Mouse (Mus musculus): ENCODE data around the gene Acadm. TPM values are rescaled to one million over a fixed set of nuclear protein-coding genes. Genes with fewer than 3 reads are reported as not detected.
A peak's percentile ranks its signal among the peaks of the same experiment; 100 is the strongest.

The Acadm gene
- polyA plus RNA-seq, 1 experiment from 2014 or later = 106 TPM

DNA sequence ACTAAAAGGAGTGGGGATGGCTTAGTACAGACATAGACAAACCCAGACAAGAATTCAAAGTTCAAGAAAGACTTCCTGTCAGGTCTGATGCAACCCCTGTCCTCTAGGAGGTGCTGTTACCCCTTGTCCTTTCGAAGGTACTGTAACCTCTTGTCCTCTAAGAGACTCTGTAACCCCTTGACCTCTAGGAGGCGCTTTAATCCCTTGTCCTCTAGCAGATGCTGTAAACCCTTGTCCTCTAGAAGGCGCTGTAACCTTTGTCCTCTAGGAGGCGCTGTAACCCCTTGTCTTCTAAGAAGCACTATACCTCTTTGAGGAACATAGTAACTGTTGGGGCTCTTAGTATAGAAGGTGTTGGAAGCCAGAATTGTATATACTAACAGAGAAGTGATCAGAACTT, 24.1 kb upstream of the Acadm start:
- WGBS = 50% methylated on average over 4 of the region's 4 CpGs
- Histone ChIP-seq H3K4me1 (ENCODE audit: control insufficient read depth, insufficient read depth, low read length) (peaks cover under 1% of the 10 kb centered on the region; the same call in 1 of the 2 replicates), H3K27me3 (ENCODE audit: control insufficient read depth, insufficient read depth, low read length) (peaks cover 5% of the 10 kb centered on the region; the same call in 1 of the 2 replicates), H3K36me3 (ENCODE audit: control insufficient read depth, insufficient read depth, low read length) (no peaks in the 10 kb centered on the region), H3K9ac (ENCODE audit: low read length) (no peak overlapping the region), H3K27ac (ENCODE audit: low read length) (no peak overlapping the region), H3K9me3 (replicated peaks; ENCODE audit: control insufficient read depth, low read length) (no peaks in the 10 kb centered on the region), H3K4me2 (ENCODE audit: low read depth, low read length) (no peak overlapping the region), H3K4me3 (replicated peaks; ENCODE audit: low read length) (no peak overlapping the region)
- ATAC-seq (ENCODE audit: insufficient read depth, low FRiP score) = no peak

DNA sequence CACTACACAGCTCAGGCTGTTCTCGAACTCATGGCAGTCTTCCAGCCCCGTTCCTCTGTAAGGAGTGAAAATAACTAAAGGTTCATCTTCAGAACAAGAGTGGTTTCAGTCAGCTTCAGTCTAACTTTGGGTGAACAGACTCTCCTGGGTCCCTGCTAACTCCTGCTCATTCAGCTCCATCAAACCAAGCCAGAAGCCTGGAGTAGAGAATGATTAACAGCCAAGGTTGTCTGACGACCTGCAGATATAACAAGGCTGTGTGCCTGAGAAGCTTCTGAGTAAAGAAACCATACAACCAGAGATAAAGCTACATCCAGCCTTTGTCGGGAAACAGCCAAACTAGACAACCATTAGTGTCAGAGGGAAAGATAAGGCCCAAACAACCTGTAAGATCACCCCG, 23.0 kb upstream of the Acadm start:
- Histone ChIP-seq H3K27me3 (ENCODE audit: control insufficient read depth, insufficient read depth, low read length) (no peaks in the 10 kb centered on the region), H3K27ac (ENCODE audit: low read length) (no peak overlapping the region), H3K4me1 (ENCODE audit: control insufficient read depth, insufficient read depth, low read length) (no peaks in the 10 kb centered on the region), H3K36me3 (ENCODE audit: control insufficient read depth, insufficient read depth, low read length) (no peaks in the 10 kb centered on the region), H3K4me3 (replicated peaks; ENCODE audit: low read length) (no peak overlapping the region), H3K9ac (ENCODE audit: low read length) (no peak overlapping the region), H3K9me3 (replicated peaks; ENCODE audit: control insufficient read depth, low read length) (no peaks in the 10 kb centered on the region), H3K4me2 (ENCODE audit: low read depth, low read length) (no peak overlapping the region)
- ATAC-seq (ENCODE audit: insufficient read depth, low FRiP score) = no peak
- 52% methylated on average over 5 of the region's 5 CpGs for WGBS

DNA sequence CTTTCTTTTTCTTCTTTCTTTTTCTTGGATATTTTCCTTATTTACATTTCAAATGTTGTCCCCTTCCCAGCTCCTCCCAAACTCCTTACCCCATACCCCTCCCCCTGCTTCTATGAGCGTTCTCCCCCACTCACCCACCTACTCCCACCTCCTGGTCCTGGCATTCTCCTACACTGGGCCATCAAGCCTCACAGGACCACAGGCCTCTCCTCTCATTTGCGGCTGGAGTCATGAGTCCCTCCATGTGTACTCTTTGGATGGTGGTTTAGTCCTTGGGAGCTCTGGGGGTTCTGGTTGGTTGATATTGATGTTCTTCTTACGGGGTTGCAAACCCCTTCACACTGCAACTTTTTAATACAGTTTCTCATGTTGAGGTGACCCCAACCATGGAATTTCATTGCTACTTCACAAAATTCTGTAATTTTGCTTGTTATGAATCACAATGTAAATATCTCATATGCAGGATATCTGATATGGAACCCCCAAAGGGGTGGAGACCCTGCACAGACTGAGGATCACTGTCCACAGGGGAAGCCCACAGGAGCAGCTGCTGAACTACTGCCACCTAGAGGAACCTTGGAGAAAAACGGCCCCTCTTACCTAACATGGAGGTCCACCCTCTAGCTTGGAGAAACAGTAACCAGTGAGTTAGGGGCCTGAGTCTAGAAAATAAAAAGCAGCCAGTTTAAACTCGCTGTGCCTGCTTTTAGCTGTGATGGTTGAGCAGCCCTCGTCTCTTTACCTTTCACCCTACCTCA, 17.4 kb upstream of the Acadm start:
- H3K36me3 ChIP-seq (ENCODE audit: control insufficient read depth, insufficient read depth, low read length) = no peaks in the 10 kb centered on the region
- no peaks in the 10 kb centered on the region for H3K9me3 ChIP-seq (replicated peaks; ENCODE audit: control insufficient read depth, low read length)
- H3K27me3 ChIP-seq (ENCODE audit: control insufficient read depth, insufficient read depth, low read length) = no peaks in the 10 kb centered on the region
- H3K4me1 ChIP-seq (ENCODE audit: control insufficient read depth, insufficient read depth, low read length) = no peaks in the 10 kb centered on the region
- H3K9ac ChIP-seq (ENCODE audit: low read length) = no peak overlapping the region
- H3K27ac ChIP-seq (ENCODE audit: low read length) = no peak overlapping the region
- no peak overlapping the region for H3K4me3 ChIP-seq (replicated peaks; ENCODE audit: low read length)
- no peak overlapping the region for H3K4me2 ChIP-seq (ENCODE audit: low read depth, low read length)
- 70% methylated on average over 6 of the region's 6 CpGs for WGBS
- ATAC-seq (ENCODE audit: insufficient read depth, low FRiP score) = no peak

DNA sequence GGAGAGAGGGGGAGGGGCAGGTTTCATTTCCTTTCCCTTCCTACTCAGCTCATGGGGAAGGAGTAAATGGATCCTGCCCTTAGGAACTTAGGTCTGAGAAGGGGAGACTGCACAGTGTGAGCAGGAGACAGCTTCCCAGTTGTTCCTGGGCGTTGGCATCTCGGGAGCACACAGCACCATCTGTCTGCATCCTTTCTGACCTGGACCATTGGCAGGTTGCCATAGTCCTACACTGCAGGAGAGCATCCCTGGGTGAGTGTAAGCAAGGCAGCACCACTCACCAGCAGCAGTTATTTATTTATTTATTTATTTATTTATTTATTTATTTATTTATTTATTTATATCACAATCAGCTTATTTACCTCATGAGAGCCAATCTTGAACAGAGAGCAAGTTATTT, 16.5 kb upstream of the Acadm start:
- Histone ChIP-seq H3K4me3 (replicated peaks; ENCODE audit: low read length) (no peak overlapping the region), H3K27ac (ENCODE audit: low read length) (no peak overlapping the region), H3K9ac (ENCODE audit: low read length) (no peak overlapping the region), H3K36me3 (ENCODE audit: control insufficient read depth, insufficient read depth, low read length) (no peaks in the 10 kb centered on the region), H3K4me2 (ENCODE audit: low read depth, low read length) (no peak overlapping the region), H3K27me3 (ENCODE audit: control insufficient read depth, insufficient read depth, low read length) (no peaks in the 10 kb centered on the region), H3K9me3 (replicated peaks; ENCODE audit: control insufficient read depth, low read length) (no peaks in the 10 kb centered on the region), H3K4me1 (ENCODE audit: control insufficient read depth, insufficient read depth, low read length) (no peaks in the 10 kb centered on the region)
- peak; percentile 52; the same call in 1 of the 2 replicates for ATAC-seq (ENCODE audit: insufficient read depth, low FRiP score)
- WGBS = 59% methylated on average over 2 of the region's 2 CpGs

DNA sequence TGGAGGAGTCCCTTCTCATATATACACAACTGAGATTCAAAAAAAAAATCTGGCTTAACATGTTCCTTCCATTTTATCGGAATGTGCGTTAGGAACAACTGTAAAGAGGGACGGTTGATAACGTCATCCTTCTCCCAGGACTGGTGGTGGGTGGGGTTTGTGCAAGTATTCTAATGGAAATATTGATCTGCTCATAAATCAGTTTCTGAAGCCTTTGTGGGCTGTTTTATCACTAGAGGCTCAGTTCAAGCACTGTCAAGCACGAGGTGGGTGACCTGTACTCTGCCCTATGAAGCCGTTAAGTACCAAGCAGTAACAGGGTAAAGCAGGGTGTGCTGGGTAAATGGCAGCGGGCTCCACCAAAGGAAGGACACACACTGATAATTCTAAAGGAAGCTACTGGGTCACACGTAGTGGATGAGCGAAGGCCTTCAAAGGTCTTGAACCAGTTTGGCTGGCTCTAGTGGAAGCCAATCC, 15.3 kb upstream of the Acadm start:
- no peaks in the 10 kb centered on the region for H3K27me3 ChIP-seq (ENCODE audit: control insufficient read depth, insufficient read depth, low read length)
- H3K27ac ChIP-seq (ENCODE audit: low read length) = no peak overlapping the region
- H3K9ac ChIP-seq (ENCODE audit: low read length) = no peak overlapping the region
- no peak overlapping the region for H3K4me2 ChIP-seq (ENCODE audit: low read depth, low read length)
- WGBS = 66% methylated on average over 9 of the region's 9 CpGs
- H3K9me3 ChIP-seq (replicated peaks; ENCODE audit: control insufficient read depth, low read length) = no peaks in the 10 kb centered on the region
- H3K4me3 ChIP-seq (replicated peaks; ENCODE audit: low read length) = no peak overlapping the region
- peak; percentile 53; the same call in 1 of the 2 replicates for ATAC-seq (ENCODE audit: insufficient read depth, low FRiP score)
- no peaks in the 10 kb centered on the region for H3K36me3 ChIP-seq (ENCODE audit: control insufficient read depth, insufficient read depth, low read length)
- no peaks in the 10 kb centered on the region for H3K4me1 ChIP-seq (ENCODE audit: control insufficient read depth, insufficient read depth, low read length)

DNA sequence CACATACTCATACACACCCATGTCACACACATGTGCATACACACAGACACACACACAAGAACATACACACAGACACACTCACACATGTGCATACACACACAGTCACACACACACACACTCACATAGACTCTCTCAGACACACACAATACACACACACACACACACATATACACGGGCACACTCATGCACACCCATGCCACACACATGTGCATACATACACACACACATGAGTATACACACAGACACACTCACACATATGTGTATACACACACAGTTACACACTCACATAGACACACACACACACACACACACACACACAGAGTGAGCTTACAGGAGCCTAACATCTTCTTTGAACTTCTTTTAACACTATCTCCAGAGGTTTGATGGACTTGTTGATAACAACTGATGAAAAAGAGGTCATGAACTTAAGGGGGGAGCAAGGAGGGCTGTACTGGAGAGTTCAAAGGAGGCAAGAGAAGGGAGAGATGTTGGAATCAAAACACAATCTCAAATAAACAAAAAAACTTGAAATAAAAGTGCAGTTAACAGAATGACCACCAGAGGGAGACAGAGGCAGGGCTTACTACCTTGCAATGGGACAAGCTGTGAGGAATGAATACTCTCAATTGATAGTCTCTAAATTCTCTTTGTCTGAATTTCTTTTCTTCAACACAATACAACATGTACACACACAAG, 14.8 kb upstream of the Acadm start:
- 0 out of 2 replicates have a peak, but pooled peaks have one; percentile 22 for ATAC-seq (ENCODE audit: insufficient read depth, low FRiP score)
- no peaks in the 10 kb centered on the region for H3K9me3 ChIP-seq (replicated peaks; ENCODE audit: control insufficient read depth, low read length)

DNA sequence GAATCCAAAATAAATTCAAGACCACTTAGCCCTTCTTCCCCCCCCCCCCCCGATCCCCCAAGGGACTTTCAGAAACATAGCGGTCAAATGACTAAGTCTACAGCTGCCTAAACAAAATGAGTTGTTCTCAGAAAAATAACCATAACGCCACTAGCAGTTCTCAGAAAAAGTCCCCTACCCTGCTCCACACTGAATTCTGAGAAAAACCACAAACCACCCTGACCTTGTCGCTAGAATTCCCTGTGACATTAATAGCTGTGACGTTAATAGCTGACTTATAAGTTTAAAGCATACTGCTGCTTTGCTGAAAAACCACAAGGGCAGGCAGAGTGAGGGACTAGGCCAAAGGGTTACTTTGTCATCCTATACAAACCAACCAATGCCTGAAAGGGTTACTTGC, 13.5 kb upstream of the Acadm start:
- Histone ChIP-seq H3K4me3 (replicated peaks; ENCODE audit: low read length) (no peak overlapping the region), H3K9ac (ENCODE audit: low read length) (no peak overlapping the region), H3K9me3 (replicated peaks; ENCODE audit: control insufficient read depth, low read length) (no peaks in the 10 kb centered on the region), H3K36me3 (ENCODE audit: control insufficient read depth, insufficient read depth, low read length) (no peaks in the 10 kb centered on the region), H3K4me1 (ENCODE audit: control insufficient read depth, insufficient read depth, low read length) (no peaks in the 10 kb centered on the region), H3K27me3 (ENCODE audit: control insufficient read depth, insufficient read depth, low read length) (no peaks in the 10 kb centered on the region), H3K27ac (ENCODE audit: low read length) (no peak overlapping the region), H3K4me2 (ENCODE audit: low read depth, low read length) (no peak overlapping the region)
- WGBS = 87% methylated on average over 5 of the region's 5 CpGs
- ATAC-seq (ENCODE audit: insufficient read depth, low FRiP score) = no peak

More for the DNA sequence above, 14.8 kb upstream of the Acadm start:
- no peak overlapping the region for H3K9ac ChIP-seq (ENCODE audit: low read length)
- 93% methylated on average over 1 of the region's 1 CpGs for WGBS
- no peak overlapping the region for H3K27ac ChIP-seq (ENCODE audit: low read length)
- no peaks in the 10 kb centered on the region for H3K27me3 ChIP-seq (ENCODE audit: control insufficient read depth, insufficient read depth, low read length)
- H3K36me3 ChIP-seq (ENCODE audit: control insufficient read depth, insufficient read depth, low read length) = no peaks in the 10 kb centered on the region
- no peaks in the 10 kb centered on the region for H3K4me1 ChIP-seq (ENCODE audit: control insufficient read depth, insufficient read depth, low read length)
- no peak overlapping the region for H3K4me3 ChIP-seq (replicated peaks; ENCODE audit: low read length)
- no peak overlapping the region for H3K4me2 ChIP-seq (ENCODE audit: low read depth, low read length)

DNA sequence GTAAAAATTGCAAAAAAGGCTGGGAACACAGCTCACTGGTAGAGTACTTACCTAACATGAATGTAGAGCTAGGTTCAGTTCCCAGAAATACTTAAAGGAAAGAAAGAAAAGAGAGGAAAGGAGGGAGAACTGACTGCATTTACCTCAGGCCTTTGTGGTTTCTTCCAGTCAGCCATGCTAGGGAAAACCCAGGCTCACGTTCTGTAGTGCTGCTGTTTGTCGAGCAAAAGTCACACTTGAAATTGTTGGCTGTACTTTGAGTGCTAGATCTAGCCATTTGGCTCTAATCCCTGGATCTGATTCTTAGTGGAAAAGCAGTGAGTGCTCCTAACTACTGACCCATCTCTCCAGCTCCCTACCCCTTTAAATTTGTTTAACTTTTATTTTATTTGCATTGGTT, 3.7 kb upstream of the Acadm start:
- ATAC-seq (ENCODE audit: insufficient read depth, low FRiP score) = no peak
- Histone ChIP-seq H3K4me2 (ENCODE audit: low read depth, low read length) (no peak overlapping the region), H3K4me1 (ENCODE audit: control insufficient read depth, insufficient read depth, low read length) (no peaks in the 10 kb centered on the region; the same call in 1 of the 2 replicates), H3K9me3 (replicated peaks; ENCODE audit: control insufficient read depth, low read length) (no peaks in the 10 kb centered on the region), H3K27me3 (ENCODE audit: control insufficient read depth, insufficient read depth, low read length) (no peaks in the 10 kb centered on the region), H3K4me3 (replicated peaks; ENCODE audit: low read length) (no peak overlapping the region), H3K27ac (ENCODE audit: low read length) (no peak overlapping the region), H3K9ac (ENCODE audit: low read length) (no peak overlapping the region), H3K36me3 (ENCODE audit: control insufficient read depth, insufficient read depth, low read length) (no peaks in the 10 kb centered on the region)
- WGBS = 49% methylated on average over 2 of the region's 2 CpGs

DNA sequence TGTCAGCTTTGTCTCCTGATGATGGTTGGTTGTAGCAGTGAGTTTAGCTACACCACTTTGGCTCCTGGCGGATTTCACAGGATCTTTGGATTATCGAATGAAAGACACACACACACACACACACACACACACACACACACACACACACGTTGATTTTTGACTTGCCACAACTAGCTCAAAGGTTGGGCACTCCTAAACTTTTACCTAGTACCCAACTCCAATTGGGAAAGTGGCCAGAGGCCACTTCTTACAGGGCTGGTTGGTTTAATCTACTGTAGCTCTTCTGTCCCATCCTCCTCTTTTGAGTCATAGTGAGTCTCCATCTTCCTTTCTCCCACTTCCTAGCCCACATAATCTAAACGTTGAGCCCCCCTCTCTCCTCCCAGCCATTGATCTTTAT, 2.8 kb upstream of the Acadm start:
- no peak for ATAC-seq (ENCODE audit: insufficient read depth, low FRiP score)
- Histone ChIP-seq H3K9me3 (replicated peaks; ENCODE audit: control insufficient read depth, low read length) (no peaks in the 10 kb centered on the region), H3K4me2 (ENCODE audit: low read depth, low read length) (no peak overlapping the region), H3K4me3 (replicated peaks; ENCODE audit: low read length) (no peak overlapping the region), H3K27ac (ENCODE audit: low read length) (no peak overlapping the region), H3K36me3 (ENCODE audit: control insufficient read depth, insufficient read depth, low read length) (no peaks in the 10 kb centered on the region), H3K4me1 (ENCODE audit: control insufficient read depth, insufficient read depth, low read length) (peaks cover 4% of the 10 kb centered on the region; the same call in 1 of the 2 replicates), H3K9ac (ENCODE audit: low read length) (no peak overlapping the region), H3K27me3 (ENCODE audit: control insufficient read depth, insufficient read depth, low read length) (no peaks in the 10 kb centered on the region)
- 72% methylated on average over 4 of the region's 4 CpGs for WGBS
